Mouse (Mus musculus): ENCODE results near the gene Gatm.

Gatm gene

GRCm38 (mm10) chr2:122611654-122611973 lies 511 bp upstream of the Gatm start:
- no peak for DNase-seq (ENCODE audit: low read depth in 1 of 2, low spot score in 2 of 2)

GRCm38 (mm10) chr2:122608820-122609219 lies 2.3 kb downstream of the Gatm start:
- no peak for DNase-seq (ENCODE audit: low read depth in 1 of 2, low spot score in 2 of 2)

- no peak for DNase-seq (ENCODE audit: low read depth in 1 of 2, low spot score in 2 of 2)
Observed at GRCm38 (mm10) chr2:122605829-122606228, 5.3 kb downstream of the Gatm start.

GRCm38 (mm10) chr2:122601354-122601753 lies 9.7 kb downstream of the Gatm start:
- DNase-seq (ENCODE audit: low read depth in 1 of 2, low spot score in 2 of 2), result no peak

- DNase-seq (ENCODE audit: low read depth in 1 of 2, low spot score in 2 of 2), result no peak
Observed at GRCm38 (mm10) chr2:122599736-122600135, 11.4 kb downstream of the Gatm start.

GRCm38 (mm10) chr2:122595461-122595860 lies 15.6 kb downstream of the Gatm start:
- no peak for DNase-seq (ENCODE audit: low read depth in 1 of 2, low spot score in 2 of 2)

GRCm38 (mm10) chr2:122591213-122591612 lies 19.9 kb downstream of the Gatm start:
- no peak for DNase-seq (ENCODE audit: low read depth in 1 of 2, low spot score in 2 of 2)

GRCm38 (mm10) chr2:122590351-122590750 lies 20.8 kb downstream of the Gatm start:
- no peak for DNase-seq (ENCODE audit: low read depth in 1 of 2, low spot score in 2 of 2)

GRCm38 (mm10) chr2:122587861-122588519 lies 23.1 kb downstream of the Gatm start:
- DNase-seq (ENCODE audit: low read depth in 1 of 2, low spot score in 2 of 2), result no peak

GRCm38 (mm10) chr2:122586258-122586657 lies 24.8 kb downstream of the Gatm start:
- DNase-seq (ENCODE audit: low read depth in 1 of 2, low spot score in 2 of 2), result no peak

GRCm38 (mm10) chr2:122582324-122582723 lies 28.8 kb downstream of the Gatm start:
- no peak for DNase-seq (ENCODE audit: low read depth in 1 of 2, low spot score in 2 of 2)

GRCm38 (mm10) chr2:122581361-122582017 lies 29.6 kb downstream of the Gatm start:
- no peak for DNase-seq (ENCODE audit: low read depth in 1 of 2, low spot score in 2 of 2)

- no peak for DNase-seq (ENCODE audit: low read depth in 1 of 2, low spot score in 2 of 2)
Observed at GRCm38 (mm10) chr2:122580426-122580825, 30.7 kb downstream of the Gatm start.

- no peak for DNase-seq (ENCODE audit: low read depth in 1 of 2, low spot score in 2 of 2)
Observed at GRCm38 (mm10) chr2:122577316-122577715, 33.8 kb downstream of the Gatm start.

- no peak for DNase-seq (ENCODE audit: low read depth in 1 of 2, low spot score in 2 of 2)
Observed at GRCm38 (mm10) chr2:122576295-122576694, 34.8 kb downstream of the Gatm start.

- no peak for DNase-seq (ENCODE audit: low read depth in 1 of 2, low spot score in 2 of 2)
Observed at GRCm38 (mm10) chr2:122575470-122575869, 35.6 kb downstream of the Gatm start.

- DNase-seq (ENCODE audit: low read depth in 1 of 2, low spot score in 2 of 2), result no peak
Observed at GRCm38 (mm10) chr2:122572438-122572837, 38.7 kb downstream of the Gatm start.

- DNase-seq (ENCODE audit: low read depth in 1 of 2, low spot score in 2 of 2), result no peak
Observed at GRCm38 (mm10) chr2:122571326-122571725, 39.8 kb downstream of the Gatm start.

- DNase-seq (ENCODE audit: low read depth in 1 of 2, low spot score in 2 of 2), result no peak
Observed at GRCm38 (mm10) chr2:122570430-122570829, 40.7 kb downstream of the Gatm start.

GRCm38 (mm10) chr2:122569439-122569838 lies 41.7 kb downstream of the Gatm start:
- peak in 1 of 2 experiments; percentile 29 for DNase-seq (ENCODE audit: low read depth in 1 of 2, low spot score in 2 of 2)

GRCm38 (mm10) chr2:122562251-122562650 lies 48.9 kb downstream of the Gatm start:
- DNase-seq (ENCODE audit: low read depth in 1 of 2, low spot score in 2 of 2), result no peak

- no peak for DNase-seq (ENCODE audit: low read depth in 1 of 2, low spot score in 2 of 2)
Observed at GRCm38 (mm10) chr2:122561221-122561620, 49.9 kb downstream of the Gatm start.

GRCm38 (mm10) chr2:122558317-122558716 lies 52.8 kb downstream of the Gatm start:
- no peak for DNase-seq (ENCODE audit: low read depth in 1 of 2, low spot score in 2 of 2)

Measured in monocyte, adult 2 months (primary cell).